Mouse (Mus musculus) forelimb bud, embryonic 11.5 days (tissue): ENCODE measurements at regions not wholly inside any gene's neighbourhood (a gene's known extent, or its start where the extent isn't known, plus 50 kb on each side); places are given as distances from the start of the nearest gene placed in this dataset.

Source experiments
- DNase-seq: peaks from one replicate; pipeline ENCODE4 v3.0.0-alpha.2; 2012; ENCODE audit warnings: low read depth, low spot score

DNA sequence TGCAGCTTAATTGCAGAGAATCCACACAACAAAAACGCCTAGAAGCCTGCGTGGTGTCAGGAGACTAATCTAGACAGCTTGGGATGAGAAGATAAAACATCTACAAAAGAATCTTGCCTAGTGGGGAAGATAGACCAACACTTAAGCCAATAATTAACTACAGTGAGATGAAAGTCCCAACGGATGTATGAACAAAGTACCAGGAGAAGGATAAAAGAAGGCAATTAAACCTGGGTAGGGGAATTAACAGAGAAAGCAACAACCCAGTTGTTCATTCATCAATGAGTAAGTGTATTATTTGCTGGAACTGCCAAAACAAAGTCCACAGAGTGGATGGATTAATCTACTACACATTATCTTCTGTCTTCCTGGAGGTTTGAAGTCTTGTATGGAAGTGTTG, 99.8 kb downstream of the Olfm4 start:
- DNase-seq: no peak

- no peak for DNase-seq
Measured at GRCm38 (mm10) chr14:80097238-80097637, 113.4 kb downstream of the Olfm4 start.

GRCm38 (mm10) chr14:80113115-80113687, 129.3 kb downstream of the Olfm4 start:
- DNase-seq: no peak

DNA sequence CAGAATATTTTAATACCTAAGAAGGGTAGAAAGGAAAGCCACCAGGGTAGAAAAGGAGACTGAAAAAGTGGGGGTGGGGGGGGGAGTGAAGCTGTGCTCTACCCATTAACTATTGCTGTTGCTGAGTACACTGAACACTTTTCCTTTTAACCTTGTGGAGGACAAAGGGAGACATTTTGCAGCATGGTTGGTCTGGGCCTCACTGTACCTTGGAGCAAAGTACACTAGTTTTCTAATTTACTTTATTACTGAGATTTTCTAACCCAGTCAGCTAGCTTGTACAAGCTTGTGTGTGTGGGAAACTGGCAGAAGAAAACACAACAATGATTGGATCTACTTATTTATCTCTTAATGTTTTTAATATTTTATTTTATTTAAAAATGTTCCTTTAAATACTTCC, 130.4 kb downstream of the Olfm4 start:
- DNase-seq: no peak

GRCm38 (mm10) chr14:80125156-80125555, 141.3 kb downstream of the Olfm4 start:
- DNase-seq: no peak

DNA sequence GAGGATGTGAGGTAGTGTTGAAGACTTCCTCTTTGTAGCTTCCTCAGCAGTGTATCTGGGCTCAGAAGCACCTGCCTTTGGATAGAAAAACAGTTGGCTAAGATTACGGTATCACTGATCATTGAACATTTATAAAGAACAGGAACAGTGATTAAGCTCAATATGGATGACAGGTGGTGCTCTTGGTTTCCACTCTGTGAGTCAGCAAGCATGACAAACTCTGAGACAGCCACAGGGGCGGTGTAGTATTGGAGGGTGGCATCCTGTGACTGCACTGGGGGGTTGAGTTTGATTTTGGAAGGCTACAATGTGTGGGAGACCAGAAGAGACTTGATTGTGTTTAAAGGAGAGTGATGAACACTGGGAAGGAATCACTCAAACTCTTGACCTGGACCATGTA, 144.3 kb downstream of the Olfm4 start:
- DNase-seq: no peak

DNA sequence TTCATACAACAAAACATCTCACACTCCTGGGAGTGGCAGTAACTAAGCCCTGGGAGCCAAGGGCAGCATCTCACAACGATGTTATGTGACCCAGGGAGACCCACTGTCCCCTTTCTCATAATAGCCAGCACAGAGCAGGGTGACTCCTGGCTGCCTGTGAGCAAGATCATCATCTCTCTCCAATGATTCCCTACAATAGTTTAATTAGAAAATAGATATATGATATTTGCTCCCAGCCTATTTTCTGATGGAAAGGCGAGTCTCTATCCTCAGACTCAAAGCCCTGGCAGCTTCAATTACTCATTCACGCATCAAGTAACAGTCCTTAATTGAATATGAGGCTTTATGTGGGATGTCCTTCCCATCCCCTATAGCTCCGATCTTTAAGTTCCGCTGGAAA, 153.7 kb downstream of the Olfm4 start:
- DNase-seq: no peak

DNA sequence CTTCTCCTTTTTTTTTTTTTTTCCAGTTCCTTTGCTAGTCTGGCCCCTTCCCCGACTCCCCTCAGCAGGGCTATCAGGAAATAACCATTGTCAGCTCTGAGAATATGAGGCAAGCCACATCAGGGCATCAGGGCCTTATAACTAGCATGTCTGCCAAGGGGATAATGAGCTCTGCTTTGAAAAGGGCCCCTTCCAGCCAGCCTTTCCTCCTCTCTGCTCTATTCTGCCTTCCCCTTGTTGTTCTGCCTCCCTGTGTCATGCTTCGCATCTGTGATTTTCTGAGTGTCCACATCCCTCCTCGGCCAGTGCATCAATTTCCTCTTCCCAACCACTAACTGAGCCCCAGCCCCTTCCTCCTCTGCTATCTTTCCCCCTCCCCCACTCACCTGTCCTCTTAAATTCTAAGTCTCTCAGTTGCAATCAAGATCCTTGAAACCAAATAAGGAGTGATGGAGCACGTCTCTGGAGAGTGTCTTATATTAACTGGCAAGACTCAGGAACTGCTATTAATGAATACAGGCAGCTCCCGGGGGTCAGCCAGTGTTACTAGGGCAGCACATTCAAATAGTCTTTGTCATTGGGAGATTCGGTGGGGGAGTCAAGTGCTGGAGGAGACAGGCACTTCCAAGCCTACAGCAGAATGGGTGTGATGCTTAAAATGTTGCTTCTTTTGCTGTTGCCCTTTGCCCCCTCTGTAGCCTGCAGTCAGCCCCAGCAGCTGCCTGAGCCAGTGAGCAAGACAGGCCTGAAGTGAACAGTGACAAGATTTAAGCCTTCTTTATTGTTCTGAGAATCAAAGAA, 155.3 kb downstream of the Olfm4 start:
- DNase-seq: no peak

- DNase-seq: peak; percentile 77
Measured at GRCm38 (mm10) chr14:80157002-80157401, 173.1 kb downstream of the Olfm4 start.

DNA sequence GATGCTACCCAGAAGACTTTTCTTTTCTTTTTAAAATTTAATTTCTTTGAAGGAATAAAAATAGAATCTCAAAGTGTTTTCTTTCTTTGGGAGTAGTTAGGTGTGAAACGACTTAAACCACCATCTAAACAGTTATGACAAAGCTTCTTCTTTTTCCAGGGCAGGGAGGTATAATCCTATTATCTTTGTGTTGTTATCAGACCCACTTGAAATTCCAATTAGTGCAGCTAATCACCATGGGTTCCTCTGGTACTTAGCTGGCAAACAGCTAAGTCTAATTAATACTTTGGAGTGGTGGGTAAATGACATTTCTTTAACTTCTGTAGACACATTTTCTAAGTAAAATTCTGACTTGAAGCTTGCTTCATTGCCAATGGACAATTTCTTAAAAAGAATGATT, 185.3 kb downstream of the Olfm4 start:
- DNase-seq: no peak

GRCm38 (mm10) chr14:80170450-80171180, 186.7 kb downstream of the Olfm4 start:
- DNase-seq: no peak

GRCm38 (mm10) chr14:80172799-80173484, 189.1 kb downstream of the Olfm4 start:
- no peak for DNase-seq

DNA sequence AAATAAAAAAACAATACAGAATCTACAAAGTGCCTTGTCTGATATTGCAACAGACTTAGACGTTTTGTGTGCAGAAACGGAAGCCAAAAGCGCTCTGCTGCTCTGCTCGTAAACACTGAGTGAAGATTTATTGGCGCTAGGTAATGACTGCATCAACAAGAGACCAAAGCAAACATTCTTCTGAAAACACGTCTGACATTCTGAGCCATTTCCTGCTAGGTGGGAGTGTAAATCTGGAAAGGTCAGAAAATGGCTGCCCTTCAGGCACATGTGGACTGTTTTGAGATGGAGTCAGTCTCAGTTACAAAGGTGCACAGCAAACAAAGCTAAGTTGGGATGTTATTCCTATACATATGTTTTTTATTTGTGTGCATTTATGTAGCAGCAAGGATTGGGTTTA, 192.6 kb downstream of the Olfm4 start:
- peak; percentile 83 for DNase-seq

- peak; percentile 19 for DNase-seq
Measured at GRCm38 (mm10) chr14:80195041-80195440, 211.2 kb downstream of the Olfm4 start.

DNA sequence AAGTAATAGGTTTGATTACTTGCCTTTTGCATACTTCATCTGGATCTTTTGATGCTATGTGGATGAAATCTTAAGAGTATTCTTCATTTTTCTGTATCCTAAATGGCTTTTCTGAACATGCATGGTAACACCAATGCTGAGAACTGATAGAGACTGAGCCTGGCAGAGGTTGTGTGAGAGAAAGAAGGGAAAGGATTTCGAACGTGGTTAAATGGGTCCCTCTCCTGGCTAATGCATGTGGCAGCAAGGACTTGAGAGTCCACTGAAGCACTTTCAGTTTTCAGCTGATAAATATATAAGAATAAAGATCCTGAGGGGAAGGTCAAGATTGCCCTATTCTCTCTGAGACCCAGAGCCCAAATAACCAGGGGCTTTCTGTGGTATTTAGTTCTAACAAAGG, 229.0 kb downstream of the Olfm4 start:
- peak; percentile 28 for DNase-seq

GRCm38 (mm10) chr14:80213666-80214065, 229.8 kb downstream of the Olfm4 start:
- DNase-seq: no peak

GRCm38 (mm10) chr14:80215960-80216552, 232.2 kb downstream of the Olfm4 start:
- DNase-seq: peak; percentile 87

- no peak for DNase-seq
Measured at GRCm38 (mm10) chr14:80232066-80232465, 248.2 kb downstream of the Olfm4 start.

- DNase-seq: no peak
Measured at GRCm38 (mm10) chr14:80232976-80233375, 249.1 kb downstream of the Olfm4 start.

GRCm38 (mm10) chr14:80237136-80237535, 253.3 kb downstream of the Olfm4 start:
- no peak for DNase-seq

DNA sequence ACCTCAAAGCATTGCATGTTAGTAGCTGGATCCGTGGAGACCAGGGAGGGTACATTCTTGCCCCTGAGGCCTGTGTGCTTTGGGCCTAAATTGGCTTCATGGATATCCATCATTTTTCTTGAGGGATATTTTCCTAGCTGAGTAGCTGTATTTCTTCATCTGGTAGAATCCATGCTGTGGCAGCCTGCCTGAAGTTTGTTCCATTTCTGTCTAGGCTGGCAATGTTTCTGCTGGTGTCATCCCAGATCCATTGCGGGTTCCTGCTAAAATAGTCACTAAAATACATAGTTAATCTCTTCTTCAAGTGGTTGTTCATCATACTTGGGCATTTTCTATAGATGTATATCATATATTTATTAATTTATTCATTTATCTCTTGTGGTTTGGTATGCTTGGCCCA, 253.7 kb downstream of the Olfm4 start:
- no peak for DNase-seq
